Comparison of ENCODE assay signal across 16 mouse cellular contexts in the genomic region with DNA sequence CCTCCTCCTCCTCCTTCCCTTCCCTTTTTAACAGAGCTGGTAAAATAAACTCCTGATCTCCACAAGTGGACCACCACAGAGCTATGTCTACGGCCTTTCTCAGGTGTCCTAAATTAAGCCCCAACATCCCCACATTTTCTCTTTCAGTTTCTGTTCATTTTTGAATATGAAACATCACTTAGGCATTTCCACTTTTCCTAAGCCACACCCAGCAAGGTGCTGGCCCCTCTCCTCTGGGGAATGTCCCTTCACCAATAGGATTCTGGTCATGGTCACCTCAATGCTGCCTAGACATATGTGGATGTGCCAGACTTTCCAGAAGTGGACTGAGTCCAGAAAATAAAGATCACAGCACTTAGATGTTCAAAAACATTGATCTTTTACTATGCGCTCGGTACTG.
"Had no signal": no experiment of that assay in that cellular context is flagged by ENCODE, and none has a peak within 500 bp of the region (broad histone marks: within the 10 kb centered on the region; RNA-seq: fewer than 3 reads in every experiment).

No protein-coding gene starts in this region.

- H3K27me3 ChIP-seq: midbrain, embryonic 12.5 days; neural tube, embryonic 12.5 days; stomach, embryonic 15.5 days had no signal

- DNase-seq: lung, adult 18-20 months; lung, embryonic 14.5 days; lung, postnatal 10 days; lung, postnatal 4 days; midbrain, embryonic 14.5 days; right cerebral cortex, postnatal 25 days; right cerebral cortex, postnatal 4 days; spleen, adult 18-20 months; thymus, adult 2 months; thymus, postnatal 25 days; thymus, postnatal 4 days had no signal

- H3K4me3 ChIP-seq: midbrain, embryonic 10.5 days; midbrain, embryonic 12.5 days; neural tube, embryonic 12.5 days; stomach, embryonic 15.5 days had no signal

- H3K4me2 ChIP-seq: lung, embryonic 14.5 days; midbrain, embryonic 12.5 days; neural tube, embryonic 12.5 days; stomach, embryonic 15.5 days had no signal

- ATAC-seq: midbrain, embryonic 16.5 days had no signal

- H3K36me3 ChIP-seq: midbrain, embryonic 10.5 days; midbrain, embryonic 12.5 days; neural tube, embryonic 12.5 days; stomach, embryonic 15.5 days had no signal
